In the genomic region with DNA sequence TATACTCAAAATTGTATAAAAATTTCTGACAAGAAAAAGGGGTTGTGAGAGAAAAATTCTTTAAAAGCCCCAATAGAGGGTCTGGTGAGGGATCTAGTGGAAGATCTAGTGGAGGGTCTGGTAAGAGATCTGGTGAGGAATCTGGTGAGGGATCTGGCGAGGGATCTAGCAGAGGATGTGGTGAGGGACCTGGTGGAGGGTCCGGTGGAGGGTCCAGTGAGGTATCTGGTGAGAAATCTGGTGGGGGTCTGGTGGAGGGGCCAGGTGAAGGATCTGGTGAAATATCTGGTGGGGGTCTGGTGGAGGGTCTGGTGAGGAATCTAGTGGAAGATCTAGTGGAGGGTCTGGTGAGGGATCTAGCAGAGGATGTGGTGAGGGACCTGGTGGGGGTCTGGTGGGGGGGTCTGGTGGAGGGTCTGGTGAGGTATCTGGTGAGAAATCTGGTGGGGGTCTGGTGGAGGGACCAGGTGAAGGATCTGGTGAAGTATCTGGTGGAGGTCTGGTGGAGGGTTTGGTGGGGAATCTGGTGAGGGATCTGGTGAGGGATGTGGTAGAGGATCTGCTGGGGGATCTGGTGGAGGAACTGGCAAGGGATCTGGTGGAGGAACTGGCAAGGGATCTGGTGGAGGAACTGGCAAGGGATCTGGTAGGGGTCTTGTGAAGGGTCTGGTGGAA, we compare ENCODE assay signal across 21 mouse cellular contexts. TPM values are rescaled to one million over a fixed set of nuclear protein-coding genes. Genes with fewer than 3 reads are reported as not detected.
DNase-seq lines count a peak whose midpoint lies in the region; ATAC-seq and TF ChIP-seq lines count a peak whose summit lies in the region.
"Had no signal": no experiment of that assay in that cellular context is flagged by ENCODE, and none has a peak within 500 bp of the region (broad histone marks: within the 10 kb centered on the region; RNA-seq: fewer than 3 reads in every experiment).

No protein-coding gene starts in this region.

- H3K9ac ChIP-seq in heart, embryonic 11.5 days (ENCODE audit: low read depth, low read length) = no peak overlapping the region
- no peak overlapping the region for H3K9ac ChIP-seq in intestine, embryonic 14.5 days (ENCODE audit: low read length)
- no peak overlapping the region for H3K9ac ChIP-seq in intestine, postnatal 0 days (ENCODE audit: low read depth, low read length)
- H3K9ac ChIP-seq: embryonic facial prominence, embryonic 13.5 days; embryonic facial prominence, embryonic 15.5 days; forebrain, embryonic 12.5 days had no signal

- no peaks in the 10 kb centered on the region for H3K9me3 ChIP-seq in heart, embryonic 11.5 days (replicated peaks; ENCODE audit: control insufficient read depth, low read length)
- no peaks in the 10 kb centered on the region for H3K9me3 ChIP-seq in intestine, embryonic 14.5 days (ENCODE audit: control insufficient read depth, low read length)
- no peaks in the 10 kb centered on the region for H3K9me3 ChIP-seq in intestine, postnatal 0 days (ENCODE audit: control insufficient read depth)
- H3K9me3 ChIP-seq: embryonic facial prominence, embryonic 13.5 days; embryonic facial prominence, embryonic 15.5 days; forebrain, embryonic 10.5 days; forebrain, embryonic 12.5 days had no signal

- ATAC-seq in heart, embryonic 11.5 days (replicated peaks; ENCODE audit: insufficient number of reproducible peaks, low FRiP score, low TSS enrichment) = no peak
- no peak for ATAC-seq in intestine, embryonic 14.5 days (replicated peaks; ENCODE audit: low FRiP score, low TSS enrichment, low read depth)
- ATAC-seq in intestine, postnatal 0 days = no peak
- ATAC-seq: forebrain, embryonic 14.5 days; forebrain, embryonic 16.5 days had no signal

- H3K4me1 ChIP-seq in heart, embryonic 11.5 days (ENCODE audit: control insufficient read depth, insufficient read depth, low read length) = peaks cover 25% of the 10 kb centered on the region
- peaks cover 44% of the 10 kb centered on the region for H3K4me1 ChIP-seq in intestine, embryonic 14.5 days (replicated peaks; ENCODE audit: control insufficient read depth, insufficient read depth, low read length)
- no peaks in the 10 kb centered on the region for H3K4me1 ChIP-seq in intestine, postnatal 0 days (replicated peaks; ENCODE audit: control insufficient read depth, insufficient read depth, low read length)

- WGBS in heart, embryonic 11.5 days (ENCODE audit: insufficient replicate concordance) = 87% methylated on average over 2 of the region's 2 CpGs
- 94% methylated on average over 2 of the region's 2 CpGs for WGBS in intestine, embryonic 14.5 days
- WGBS in intestine, postnatal 0 days = 98% methylated on average over 2 of the region's 2 CpGs

- no peaks in the 10 kb centered on the region; the same call in 1 of the 2 replicates for H3K27me3 ChIP-seq in heart, embryonic 11.5 days (ENCODE audit: control insufficient read depth, insufficient read depth, low read length)
- no peaks in the 10 kb centered on the region for H3K27me3 ChIP-seq in intestine, embryonic 14.5 days (replicated peaks; ENCODE audit: control insufficient read depth, insufficient read depth, low read length)
- H3K27me3 ChIP-seq in intestine, postnatal 0 days (replicated peaks; ENCODE audit: control insufficient read depth, insufficient read depth, low read length) = no peaks in the 10 kb centered on the region
- H3K27me3 ChIP-seq: embryonic facial prominence, embryonic 13.5 days; embryonic facial prominence, embryonic 15.5 days; forebrain, embryonic 12.5 days had no signal

- H3K4me3 ChIP-seq in heart, embryonic 11.5 days (ENCODE audit: low read depth, low read length) = no peak overlapping the region
- no peak overlapping the region for H3K4me3 ChIP-seq in intestine, embryonic 14.5 days (ENCODE audit: low read depth, low read length)
- H3K4me3 ChIP-seq in intestine, postnatal 0 days (ENCODE audit: low read depth, low read length) = no peak overlapping the region
- H3K4me3 ChIP-seq: embryonic facial prominence, embryonic 13.5 days; embryonic facial prominence, embryonic 15.5 days; erythroblast, embryonic 14.5 days; forebrain, embryonic 10.5 days; forebrain, embryonic 12.5 days had no signal

- H3K4me2 ChIP-seq in heart, embryonic 11.5 days = no peak overlapping the region
- no peak overlapping the region for H3K4me2 ChIP-seq in intestine, embryonic 14.5 days (ENCODE audit: low read length)
- no peak overlapping the region for H3K4me2 ChIP-seq in intestine, postnatal 0 days (replicated peaks; ENCODE audit: low read depth)
- H3K4me2 ChIP-seq: embryonic facial prominence, embryonic 13.5 days; embryonic facial prominence, embryonic 15.5 days; forebrain, embryonic 12.5 days had no signal

- DNase-seq in heart, adult 11 months = peak; percentile 79
- DNase-seq in intestine, embryonic 14.5 days (ENCODE audit: low spot score) = peak; percentile 27
- DNase-seq: adrenal gland, adult 2 months; adrenal gland, postnatal 10 days; adrenal gland, postnatal 25 days; cerebellum, adult 11 months; cerebellum, adult 18-20 months; cerebellum, adult 8-10 months; cerebellum, adult 9-11 months; cerebellum, postnatal 14 days; cerebellum, postnatal 36 days; embryo, embryonic 11 days had no signal

- TF ChIP-seq CTCF in intestine, postnatal 0 days (IDR thresholded peaks at IDR 0.05; ENCODE audit: low read depth) = no peak

- no peaks in the 10 kb centered on the region for H3K36me3 ChIP-seq in heart, embryonic 11.5 days (ENCODE audit: control insufficient read depth, insufficient read depth, low read length)
- H3K36me3 ChIP-seq in intestine, embryonic 14.5 days (ENCODE audit: control insufficient read depth, insufficient read depth, low read length) = no peaks in the 10 kb centered on the region
- H3K36me3 ChIP-seq in intestine, postnatal 0 days (ENCODE audit: control insufficient read depth, insufficient read depth) = no peaks in the 10 kb centered on the region; the same call in 1 of the 2 replicates
- H3K36me3 ChIP-seq: embryonic facial prominence, embryonic 13.5 days; embryonic facial prominence, embryonic 15.5 days; forebrain, embryonic 12.5 days had no signal

- no peak overlapping the region for H3K27ac ChIP-seq in heart, embryonic 11.5 days (ENCODE audit: low read depth, low read length)
- no peak overlapping the region for H3K27ac ChIP-seq in intestine, embryonic 14.5 days (ENCODE audit: low read depth)
- H3K27ac ChIP-seq in intestine, postnatal 0 days (ENCODE audit: low read depth, low read length) = no peak overlapping the region
- H3K27ac ChIP-seq: embryonic facial prominence, embryonic 13.5 days; embryonic facial prominence, embryonic 15.5 days; forebrain, embryonic 10.5 days; forebrain, embryonic 12.5 days had no signal

RNA-seq across cellular contexts. Expression of a gene that starts 10.4 kb away (rescaled TPM):
- polyA plus RNA-seq in heart, embryonic 11.5 days (2014; fragmentation: Nextera tagmentation; extraction: Ambion mirVana) = 25.9 and 30.8 TPM in 2 replicates
- 29.9 and 36.3 TPM in 2 replicates for polyA plus RNA-seq in intestine, embryonic 14.5 days (2014; fragmentation: Nextera tagmentation; extraction: Ambion mirVana)
- polyA plus RNA-seq in intestine, postnatal 0 days (2015; fragmentation: Nextera tagmentation; extraction: Ambion mirVana) = 3.8 and 3.9 TPM in 2 replicates
- polyA plus RNA-seq: erythroblast, embryonic 14.5 days had no signal
